Mouse (Mus musculus) heart, embryonic 14.5 days (tissue): Measurements from ENCODE around the gene Plxnb1. TPM values are rescaled to one million over a fixed set of nuclear protein-coding genes. Genes with fewer than 3 reads are reported as not detected.
A peak's percentile ranks its signal among the peaks of the same experiment; 100 is the strongest.

ENCODE experiments used
- ATAC-seq: fragments of 200-750 bp; cut with Nextera tagmentation; 2 replicates; pipeline ENCODE4 v1.8.0; 2017; ENCODE audit warnings: low read depth, moderate TSS enrichment; ENCODE audit not compliant: insufficient number of reproducible peaks, insufficient read depth, low FRiP score
- H3K27ac ChIP-seq, 2 experiments: fragments of 200-500 bp in 1 of 2; fragments of 300-500 bp in 1 of 2; sonication (generic) in 1 of 2; replicated peaks in 1 of 2; 2 replicates each; pipeline ENCODE4 v1.5.1; 2012 to 2014; ENCODE audit warnings: low read depth in 2 of 2, low read length in 2 of 2, control low read depth in 1 of 2, mild to moderate bottlenecking in 1 of 2, mixed read lengths in 1 of 2; ENCODE audit not compliant: control insufficient read depth in 1 of 2, insufficient read depth in 1 of 2
- H3K27me3 ChIP-seq: fragments of 300-500 bp; sonication (generic); 2 replicates; pipeline ENCODE4 v1.6.1; 2014; ENCODE audit warnings: mild to moderate bottlenecking, low read length, control low read depth; ENCODE audit not compliant: control insufficient read depth, insufficient read depth
- H3K36me3 ChIP-seq: fragments of 300-500 bp; sonication (generic); 2 replicates; pipeline ENCODE4 v1.6.1; 2014; ENCODE audit warnings: mild to moderate bottlenecking, control low read depth, low read length, mixed read lengths; ENCODE audit not compliant: control insufficient read depth, insufficient read depth
- H3K4me1 ChIP-seq, 2 experiments: fragments of 200-500 bp in 1 of 2; fragments of 300-500 bp in 1 of 2; sonication (generic) in 1 of 2; 2 replicates each; pipeline ENCODE4 v1.6.1; 2012 to 2014; ENCODE audit warnings: low read length in 2 of 2, control low read depth in 1 of 2, mixed read lengths in 1 of 2; ENCODE audit not compliant: control insufficient read depth in 2 of 2, insufficient read depth in 2 of 2
- H3K4me2 ChIP-seq: fragments of 300-500 bp; sonication (generic); 2 replicates; pipeline ENCODE4 v1.6.1; 2014; ENCODE audit warnings: mild to moderate bottlenecking, low read length
- H3K4me3 ChIP-seq, 2 experiments: fragments of 200-500 bp in 1 of 2; fragments of 300-500 bp in 1 of 2; sonication (generic) in 1 of 2; 2 replicates each; pipeline ENCODE4 v1.5.1; 2012 to 2014; ENCODE audit warnings: low read length in 2 of 2, mild to moderate bottlenecking in 2 of 2, control low read depth in 1 of 2, low read depth in 1 of 2, moderate library complexity in 1 of 2; ENCODE audit not compliant: control insufficient read depth in 1 of 2, insufficient read depth in 1 of 2
- H3K9ac ChIP-seq: fragments of 300-500 bp; sonication (generic); 2 replicates; pipeline ENCODE4 v1.6.1; 2014; ENCODE audit warnings: mild to moderate bottlenecking, low read length
- H3K9me3 ChIP-seq: fragments of 300-500 bp; sonication (generic); 2 replicates; pipeline ENCODE4 v1.6.1; 2016; ENCODE audit warnings: low read length, control low read depth; ENCODE audit not compliant: control insufficient read depth
- WGBS: fragments of 180-500 bp; shearing (Covaris S2); extraction: QIAGEN DNeasy Blood & Tissue Kit; methylation state at CpG from one replicate; pipeline ENCODE4 v1.1.7; 2014; 5-methylcytosine and 5-hydroxymethylcytosine counted together
- polyA plus RNA-seq: library from polyadenylated mRNA; unstranded; fragments of >200 nt; fragmentation: Nextera tagmentation; extraction: Ambion mirVana; gene quantifications from 2 replicates; pipeline ENCODE4 v1.2.1, GENCODE M21; 2014

Gene Plxnb1
- polyA plus RNA-seq, 1 experiment from 2014 or later: 5.7 TPM

DNA sequence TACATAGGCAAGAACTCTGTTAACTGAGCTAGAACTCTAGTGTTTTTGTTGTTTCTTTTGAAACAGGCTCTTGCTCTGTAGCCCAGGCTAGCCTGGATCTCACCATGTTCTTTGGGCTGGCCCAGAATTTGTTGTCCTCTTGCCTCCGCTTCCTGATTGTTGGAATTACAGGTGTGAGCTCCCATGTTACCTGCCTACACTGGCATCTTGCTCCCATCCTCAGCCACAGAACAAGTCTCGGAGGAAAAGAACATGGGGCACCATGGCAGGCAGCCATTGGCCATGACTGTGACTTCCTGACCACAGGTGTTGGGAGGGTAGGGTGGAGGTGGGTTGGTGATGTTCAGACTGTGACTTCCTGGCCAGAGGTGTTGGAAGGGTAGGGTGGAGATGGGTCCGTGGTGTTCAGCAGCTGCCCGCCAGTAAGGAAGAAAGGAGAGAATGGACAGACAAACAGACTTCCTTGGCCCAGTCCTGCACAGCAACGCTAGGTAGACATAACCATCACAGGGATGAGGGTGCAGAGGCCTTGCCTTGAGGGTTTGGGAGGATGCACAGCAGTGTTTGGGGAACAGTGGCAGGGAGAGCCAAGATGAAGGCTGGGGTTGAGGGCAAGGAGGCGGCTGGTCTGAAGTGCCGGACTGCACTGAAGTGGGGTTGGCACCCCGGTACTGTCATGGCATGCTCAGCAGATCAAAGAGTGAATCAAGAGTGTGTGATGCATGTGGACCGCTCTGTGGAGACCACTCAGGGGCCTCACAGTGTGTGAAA, 42.5 kb upstream of the Plxnb1 start:
- Histone ChIP-seq H3K4me3 (no peak overlapping the region), H3K36me3 (peaks cover 62% of the 10 kb centered on the region), H3K27ac (no peak overlapping the region), H3K4me1 (peaks cover 8 to 12% of the 10 kb centered on the region in 2 experiments), H3K4me2 (no peak overlapping the region), H3K9me3 (no peaks in the 10 kb centered on the region), H3K27me3 (no peaks in the 10 kb centered on the region), H3K9ac (no peak overlapping the region)
- no peak for ATAC-seq
- 90% methylated on average over 9 of the region's 9 CpGs for WGBS

DNA sequence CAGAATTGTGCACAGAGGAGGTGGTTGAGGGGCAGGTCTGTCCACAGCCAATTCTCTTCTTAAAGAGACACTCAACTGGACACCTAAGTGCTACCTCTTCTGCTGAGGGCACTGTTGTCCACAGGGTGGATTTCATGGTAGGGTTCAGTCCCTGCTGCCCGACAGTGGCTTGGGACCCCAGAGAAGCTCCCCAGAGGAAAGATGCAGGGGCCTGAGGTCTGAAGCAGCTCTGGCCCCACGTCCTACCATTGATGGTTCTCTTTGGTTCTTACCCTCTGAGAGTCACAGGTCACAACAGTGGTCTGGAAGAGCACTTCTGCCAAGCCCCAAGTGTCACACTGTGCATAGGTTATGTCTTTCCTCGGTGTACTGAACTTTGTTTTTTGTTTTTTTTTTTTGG, 41.8 kb upstream of the Plxnb1 start:
- Histone ChIP-seq H3K9me3 (no peaks in the 10 kb centered on the region), H3K27ac (no peak overlapping the region), H3K36me3 (peaks cover 63% of the 10 kb centered on the region), H3K4me2 (no peak overlapping the region), H3K4me1 (peaks cover 8 to 13% of the 10 kb centered on the region in 2 experiments), H3K27me3 (no peaks in the 10 kb centered on the region), H3K4me3 (no peak overlapping the region), H3K9ac (no peak overlapping the region)
- ATAC-seq: no peak
- WGBS: 82% methylated on average over 3 of the region's 3 CpGs

DNA sequence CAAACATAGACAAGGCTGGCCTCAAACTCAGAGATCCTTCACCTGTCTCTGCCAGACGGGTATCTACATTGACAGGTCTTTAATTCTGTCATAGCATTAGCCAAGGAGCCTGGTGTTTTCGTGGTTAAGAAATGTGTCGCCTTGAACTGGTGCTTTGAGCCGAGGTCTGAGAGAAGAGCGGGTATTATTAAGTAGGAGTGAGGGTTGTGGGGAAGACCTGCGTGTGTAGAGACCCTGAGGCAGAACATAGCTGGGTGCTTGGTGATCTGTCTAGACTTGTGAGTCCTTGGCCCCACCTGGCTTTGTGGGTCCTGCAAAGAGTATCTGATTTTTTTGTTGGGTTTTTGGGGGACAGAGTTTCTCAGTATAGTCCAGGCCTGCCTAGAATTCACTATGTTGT, 41.3 kb upstream of the Plxnb1 start:
- H3K4me2 ChIP-seq: no peak overlapping the region
- no peak overlapping the region for H3K4me3 ChIP-seq
- H3K36me3 ChIP-seq: peaks cover 62% of the 10 kb centered on the region
- H3K27ac ChIP-seq: peak overlapping the region in 1 of 2 experiments; percentile 75; a peak in 2 of 4 replicates
- H3K4me1 ChIP-seq: peaks cover 11 to 18% of the 10 kb centered on the region in 2 experiments
- WGBS: 75% methylated on average over 6 of the region's 6 CpGs
- no peak overlapping the region for H3K9ac ChIP-seq
- H3K27me3 ChIP-seq: no peaks in the 10 kb centered on the region
- ATAC-seq: no peak
- H3K9me3 ChIP-seq: no peaks in the 10 kb centered on the region

DNA sequence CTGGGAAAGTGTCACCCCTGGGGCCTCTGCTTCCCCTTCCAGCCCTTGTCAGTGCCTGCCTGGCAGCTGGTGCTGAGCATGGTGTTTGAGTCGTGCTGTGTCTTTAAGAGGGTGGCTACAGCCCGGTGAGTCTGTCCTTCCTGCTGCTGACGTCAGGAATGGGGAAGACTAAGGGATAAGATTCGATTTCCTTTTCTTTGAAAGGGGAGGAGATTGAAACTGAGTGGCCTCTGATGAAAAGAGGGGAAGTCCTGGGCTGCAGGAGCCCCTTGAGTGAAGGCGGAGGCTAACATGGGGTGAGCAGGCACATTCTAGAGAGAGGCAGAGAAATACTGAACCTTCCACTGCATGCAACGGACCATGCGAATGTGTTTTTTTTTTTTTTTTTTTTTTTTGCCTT, 40.5 kb upstream of the Plxnb1 start:
- Histone ChIP-seq H3K27me3 (no peaks in the 10 kb centered on the region), H3K4me2 (peak overlapping the region; percentile 61), H3K36me3 (peaks cover 56% of the 10 kb centered on the region), H3K9ac (peak overlapping the region; percentile 57), H3K9me3 (no peaks in the 10 kb centered on the region), H3K4me1 (peaks cover 11 to 24% of the 10 kb centered on the region in 2 experiments), H3K4me3 (peak overlapping the region; percentile 26 to 33), H3K27ac (peak overlapping the region; percentile 53 to 75)
- ATAC-seq: peak; percentile 70
- 4% methylated on average over 7 of the region's 7 CpGs for WGBS

DNA sequence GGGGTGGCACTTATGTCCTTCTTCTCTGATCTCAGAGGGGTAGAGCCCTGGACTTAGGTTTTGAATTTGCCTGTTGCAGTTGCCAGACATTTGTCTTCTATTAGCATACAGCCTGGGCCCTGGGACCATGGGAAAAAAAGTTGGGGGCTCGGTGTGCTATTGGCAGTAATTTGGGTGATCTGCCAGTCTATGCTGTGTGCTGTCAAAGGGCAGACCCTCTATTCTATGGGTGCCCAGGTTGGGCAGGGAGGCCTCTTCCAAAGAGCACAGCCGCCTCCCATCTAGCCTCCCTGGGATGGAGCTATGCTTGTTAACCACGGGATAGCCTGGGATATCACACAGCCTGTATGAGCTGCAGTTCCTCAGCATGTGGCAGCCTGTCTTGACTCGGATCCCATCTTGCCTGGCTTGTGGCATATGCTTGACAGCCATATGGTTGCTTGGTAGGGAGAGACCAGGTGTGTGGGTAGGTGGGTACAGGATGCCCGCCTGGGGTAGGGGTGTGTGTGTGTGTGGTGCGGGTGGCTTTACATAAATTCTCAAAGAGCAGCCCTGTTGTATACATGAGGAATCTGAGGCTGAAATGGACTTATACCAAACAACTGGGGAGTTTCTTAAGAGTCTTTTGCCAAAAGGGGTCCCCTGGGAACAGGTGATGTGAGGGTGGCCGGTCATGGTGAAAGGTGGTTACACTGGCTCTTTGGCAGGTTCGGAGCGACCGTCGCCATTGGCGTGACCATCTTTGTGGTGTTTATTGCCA, 39.7 kb upstream of the Plxnb1 start:
- Histone ChIP-seq H3K4me1 (peaks cover 11 to 24% of the 10 kb centered on the region in 2 experiments), H3K27me3 (no peaks in the 10 kb centered on the region), H3K4me2 (peak overlapping the region; percentile 61), H3K9ac (peak overlapping the region; percentile 57), H3K27ac (peak overlapping the region; percentile 45 to 75), H3K36me3 (peaks cover 59% of the 10 kb centered on the region), H3K4me3 (peak overlapping the region; percentile 26 to 33), H3K9me3 (no peaks in the 10 kb centered on the region)
- 88% methylated on average over 12 of the region's 12 CpGs for WGBS
- ATAC-seq: no peak

DNA sequence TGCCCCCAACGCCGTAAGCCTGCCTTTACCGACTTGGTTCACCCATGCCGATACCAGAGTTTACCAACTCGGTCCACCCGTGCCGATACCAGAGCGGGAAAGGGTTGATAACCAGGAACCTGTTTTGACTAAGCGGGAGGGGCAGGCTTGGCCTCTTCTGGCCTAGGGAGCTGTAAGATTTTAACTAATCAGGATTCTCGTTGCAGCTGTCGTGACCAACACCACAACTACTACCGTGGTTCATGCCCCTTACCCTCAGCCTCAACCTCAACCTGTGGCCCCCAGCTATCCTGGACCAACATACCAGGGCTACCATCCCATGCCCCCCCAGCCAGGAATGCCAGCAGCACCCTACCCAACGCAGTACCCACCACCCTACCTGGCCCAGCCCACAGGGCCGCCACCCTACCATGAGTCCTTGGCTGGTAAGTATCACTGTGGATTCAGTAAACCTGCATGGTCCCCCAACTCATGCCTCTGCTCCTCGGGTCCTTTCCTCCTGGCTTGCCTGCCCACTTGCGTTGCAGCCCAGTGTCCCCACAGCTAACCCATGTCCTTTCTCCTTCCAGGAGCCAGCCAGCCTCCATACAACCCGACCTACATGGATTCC, 39.0 kb upstream of the Plxnb1 start:
- no peak overlapping the region for H3K27ac ChIP-seq
- H3K4me1 ChIP-seq: peaks cover 11 to 24% of the 10 kb centered on the region in 2 experiments
- ATAC-seq: no peak
- no peaks in the 10 kb centered on the region for H3K9me3 ChIP-seq
- H3K4me3 ChIP-seq: no peak overlapping the region
- no peaks in the 10 kb centered on the region for H3K27me3 ChIP-seq
- no peak overlapping the region for H3K4me2 ChIP-seq
- 89% methylated on average over 17 of the region's 17 CpGs for WGBS
- H3K9ac ChIP-seq: no peak overlapping the region
- peaks cover 60% of the 10 kb centered on the region for H3K36me3 ChIP-seq

DNA sequence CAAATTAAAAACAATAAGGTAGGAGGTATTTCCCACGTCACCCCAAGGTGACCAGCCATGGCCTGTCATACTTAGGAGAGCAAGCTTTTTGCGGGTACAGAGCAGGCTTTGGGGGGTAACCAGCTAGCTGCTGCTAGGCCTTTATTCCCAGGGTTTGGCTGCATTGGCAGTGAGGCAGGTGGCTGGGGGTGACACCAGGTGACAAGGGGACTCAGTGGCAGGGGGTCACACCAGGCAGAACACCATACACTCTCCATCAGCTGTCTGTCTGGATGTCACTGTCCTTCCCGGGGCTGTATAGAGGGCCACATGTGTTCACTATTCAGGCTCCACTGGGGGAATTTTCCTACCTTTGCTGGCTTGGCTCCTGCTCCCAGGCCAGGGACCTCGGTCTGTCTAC, 38.3 kb upstream of the Plxnb1 start:
- no peak overlapping the region for H3K4me2 ChIP-seq
- no peak overlapping the region for H3K4me3 ChIP-seq
- H3K36me3 ChIP-seq: peaks cover 58% of the 10 kb centered on the region
- H3K9me3 ChIP-seq: no peaks in the 10 kb centered on the region
- ATAC-seq: no peak
- peaks cover 11 to 24% of the 10 kb centered on the region in 2 experiments for H3K4me1 ChIP-seq
- WGBS: 84% methylated on average over 4 of the region's 4 CpGs
- H3K9ac ChIP-seq: no peak overlapping the region; the same call in 1 of the 2 replicates
- H3K27ac ChIP-seq: no peak overlapping the region
- no peaks in the 10 kb centered on the region for H3K27me3 ChIP-seq
